Mouse (Mus musculus) heart, embryonic 15.5 days (tissue): ENCODE measurements around the gene Zfp316. TPM values are rescaled to one million over a fixed set of nuclear protein-coding genes. Genes with fewer than 3 reads are reported as not detected.

ENCODE experiments used
- ATAC-seq: fragments of 200-750 bp; cut with Nextera tagmentation; replicated peaks from 2 replicates; pipeline ENCODE4 v1.8.0; 2017; ENCODE audit warnings: low read depth, moderate TSS enrichment; ENCODE audit not compliant: insufficient number of reproducible peaks, insufficient read depth, low FRiP score
- H3K27ac ChIP-seq: fragments of 300-500 bp; sonication (generic); 2 replicates; pipeline ENCODE4 v1.5.1; 2015; ENCODE audit warnings: mild to moderate bottlenecking, inconsistent platforms
- H3K27me3 ChIP-seq: fragments of 300-500 bp; sonication (generic); 2 replicates; pipeline ENCODE4 v1.6.1; 2015; ENCODE audit warnings: inconsistent platforms
- H3K36me3 ChIP-seq: fragments of 300-500 bp; sonication (generic); 2 replicates; pipeline ENCODE4 v1.6.1; 2015; ENCODE audit warnings: mild to moderate bottlenecking, inconsistent platforms
- H3K4me1 ChIP-seq: fragments of 300-500 bp; sonication (generic); replicated peaks from 2 replicates; pipeline ENCODE4 v1.6.1; 2015; ENCODE audit warnings: inconsistent platforms
- H3K4me2 ChIP-seq: fragments of 300-500 bp; sonication (generic); 2 replicates; pipeline ENCODE4 v1.6.1; 2015; ENCODE audit warnings: inconsistent platforms, mild to moderate bottlenecking, moderate library complexity
- H3K4me3 ChIP-seq: fragments of 300-500 bp; sonication (generic); 2 replicates; pipeline ENCODE4 v1.5.1; 2015; ENCODE audit warnings: mild to moderate bottlenecking, inconsistent platforms
- H3K9ac ChIP-seq: fragments of 300-500 bp; sonication (generic); 2 replicates; pipeline ENCODE4 v1.6.1; 2015; ENCODE audit warnings: mild to moderate bottlenecking, inconsistent platforms
- H3K9me3 ChIP-seq: fragments of 300-500 bp; sonication (generic); replicated peaks from 2 replicates; pipeline ENCODE4 v1.6.1; 2016; ENCODE audit warnings: inconsistent platforms
- WGBS: fragments of 180-500 bp; shearing (Covaris S2); methylation state at CpG from one replicate; pipeline ENCODE4 v1.1.7; 2015; ENCODE audit warnings: mixed read lengths; 5-methylcytosine and 5-hydroxymethylcytosine counted together
- polyA plus RNA-seq: library from polyadenylated mRNA; unstranded; fragments of >200 nt; fragmentation: Nextera tagmentation; extraction: Ambion mirVana; gene quantifications from 2 replicates; pipeline ENCODE4 v1.2.1, GENCODE M21; 2015

The Zfp316 gene
- polyA plus RNA-seq, 1 experiment from 2014 or later: 2.2 TPM

DNA sequence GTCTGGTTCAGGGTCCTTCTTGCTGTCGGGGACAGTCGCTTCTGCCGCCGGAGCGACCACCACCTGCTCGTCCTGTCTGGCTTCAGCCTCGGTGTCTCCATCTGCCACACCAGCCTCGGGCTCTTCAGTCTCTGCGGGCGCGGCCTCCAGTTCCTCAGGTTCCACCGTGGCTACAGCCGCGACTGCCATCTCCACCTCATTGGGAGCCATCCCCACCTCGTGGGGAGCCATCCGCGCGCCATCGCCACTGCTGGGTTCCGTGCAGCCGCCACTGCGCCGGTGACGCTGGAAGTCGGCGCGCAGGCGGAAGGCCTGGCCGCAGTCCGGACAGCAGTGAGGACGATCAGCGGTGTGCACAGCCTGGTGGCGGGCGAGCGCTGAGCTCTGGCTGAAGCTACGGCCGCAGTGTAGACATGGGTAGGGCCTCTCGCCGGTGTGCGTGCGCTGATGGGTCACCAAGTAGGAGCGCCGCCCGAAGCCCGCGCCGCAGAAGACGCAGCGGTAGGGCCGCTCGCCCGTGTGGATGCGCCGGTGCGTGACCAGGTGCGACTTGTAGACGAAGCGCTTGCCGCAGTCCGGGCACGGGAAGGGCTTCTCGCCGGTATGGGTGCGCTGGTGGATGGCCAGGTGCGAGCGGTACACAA lies 15.2 kb downstream of the Zfp316 start:
- Histone ChIP-seq H3K27ac (no peak overlapping the region), H3K4me3 (peak overlapping the region; percentile 47), H3K9me3 (no peaks in the 10 kb centered on the region), H3K4me2 (peak overlapping the region; percentile 79), H3K4me1 (peaks cover 25% of the 10 kb centered on the region), H3K27me3 (peaks cover 87% of the 10 kb centered on the region), H3K9ac (no peak overlapping the region), H3K36me3 (peaks cover 11% of the 10 kb centered on the region; the same call in 1 of the 2 replicates)
- 19% methylated on average over 66 of the region's 66 CpGs for WGBS
- ATAC-seq: 0 out of 2 replicates have a peak, but pooled peaks have one; percentile 10

DNA sequence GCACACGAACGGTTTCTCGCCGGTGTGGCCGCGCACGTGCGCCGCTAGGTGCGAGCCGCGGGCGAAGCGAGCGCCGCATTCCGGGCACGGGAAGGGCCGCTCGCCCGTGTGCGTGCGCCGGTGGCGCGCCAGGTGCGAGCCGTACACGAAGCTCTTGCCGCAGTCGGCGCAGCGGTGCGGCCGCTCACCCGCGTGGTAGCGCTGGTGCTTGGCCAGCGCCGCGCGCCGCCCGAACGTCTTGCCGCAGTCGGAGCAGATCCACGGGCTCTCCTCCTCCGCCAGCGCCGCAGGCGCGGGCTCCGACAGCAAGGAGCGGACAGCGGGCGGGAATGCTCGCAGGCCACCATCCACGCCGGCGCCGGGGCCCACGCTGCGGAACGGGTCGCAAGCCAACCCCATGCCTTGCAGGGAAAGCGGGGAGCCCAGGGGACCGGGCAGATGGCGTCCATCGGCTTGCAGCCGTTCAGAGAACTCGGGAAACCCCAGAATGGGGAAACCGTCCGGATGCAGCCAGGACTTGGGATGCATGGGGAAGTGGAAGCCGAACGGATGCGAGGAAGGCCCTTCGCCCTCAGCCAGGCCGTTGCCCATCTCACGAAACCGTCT lies 15.8 kb downstream of the Zfp316 start:
- ATAC-seq: no peak
- peak overlapping the region; percentile 79 for H3K4me2 ChIP-seq
- peaks cover 11% of the 10 kb centered on the region; the same call in 1 of the 2 replicates for H3K36me3 ChIP-seq
- H3K4me1 ChIP-seq: peaks cover 25% of the 10 kb centered on the region
- peak overlapping the region; percentile 47 for H3K4me3 ChIP-seq
- peak overlapping the region; percentile 15; the same call in 1 of the 2 replicates for H3K9ac ChIP-seq
- peaks cover 86% of the 10 kb centered on the region for H3K27me3 ChIP-seq
- H3K9me3 ChIP-seq: no peaks in the 10 kb centered on the region
- H3K27ac ChIP-seq: no peak overlapping the region
- WGBS: 8% methylated on average over 74 of the region's 81 CpGs

DNA sequence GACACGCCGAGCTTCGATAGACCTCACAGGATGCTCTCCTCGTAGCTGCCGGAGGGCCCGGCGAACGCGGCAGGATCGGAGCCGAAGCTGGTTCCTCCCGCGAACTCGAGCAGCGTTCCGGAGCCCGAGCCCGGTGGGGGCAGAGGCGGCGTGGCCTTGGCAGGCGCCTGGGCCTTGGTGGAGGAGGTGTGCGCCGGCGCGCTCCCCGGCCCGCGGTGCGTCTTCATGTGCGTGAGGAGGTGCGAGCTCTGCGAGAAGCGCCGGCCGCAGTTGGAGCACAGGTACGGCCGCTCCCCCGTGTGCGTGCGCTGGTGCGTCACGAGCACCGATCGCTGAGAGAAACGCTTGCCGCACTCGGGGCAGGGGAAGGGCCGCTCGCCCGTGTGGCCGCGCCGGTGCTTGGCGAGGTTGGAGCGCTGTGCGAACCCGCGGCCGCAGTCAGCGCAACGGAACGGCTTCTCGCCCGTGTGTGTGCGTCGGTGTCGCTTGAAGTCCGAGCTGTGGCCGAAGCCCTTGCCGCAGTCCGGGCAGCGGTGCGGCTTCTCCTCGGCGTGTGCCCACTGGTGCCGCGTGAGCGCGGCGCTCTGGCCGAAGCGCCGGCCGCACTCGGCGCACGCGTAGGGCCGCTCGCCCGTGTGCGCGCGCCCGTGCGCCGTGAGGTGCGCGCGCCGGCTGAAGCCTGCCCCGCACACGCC lies 16.5 kb downstream of the Zfp316 start:
- 7% methylated on average over 103 of the region's 103 CpGs for WGBS
- ATAC-seq: no peak
- Histone ChIP-seq H3K27ac (no peak overlapping the region), H3K4me1 (peaks cover 25% of the 10 kb centered on the region), H3K9ac (peak overlapping the region; percentile 15; the same call in 1 of the 2 replicates), H3K9me3 (no peaks in the 10 kb centered on the region), H3K27me3 (peaks cover 79% of the 10 kb centered on the region), H3K36me3 (peaks cover 11% of the 10 kb centered on the region; the same call in 1 of the 2 replicates), H3K4me3 (peak overlapping the region; percentile 47), H3K4me2 (peak overlapping the region; percentile 79)

DNA sequence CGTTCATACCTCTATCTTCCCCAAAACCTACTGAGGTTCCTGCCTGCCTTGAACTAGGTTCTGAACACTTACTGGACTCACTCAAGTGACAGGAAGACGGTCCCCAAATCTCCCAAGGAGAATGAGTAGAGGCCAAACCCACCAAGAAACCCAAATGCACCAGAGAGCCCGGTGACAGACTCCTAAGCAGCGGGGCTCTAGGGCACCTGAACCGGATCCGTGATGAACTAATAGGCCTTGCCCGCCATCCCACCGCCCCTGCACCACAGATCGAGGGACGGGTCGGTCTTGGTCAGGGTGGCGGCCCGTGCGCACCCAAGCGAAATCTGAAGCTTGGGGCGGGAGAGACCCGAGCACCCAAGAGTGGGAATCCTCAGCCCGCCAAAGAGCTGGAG lies 17.0 kb downstream of the Zfp316 start:
- 32% methylated on average over 18 of the region's 18 CpGs for WGBS

DNA sequence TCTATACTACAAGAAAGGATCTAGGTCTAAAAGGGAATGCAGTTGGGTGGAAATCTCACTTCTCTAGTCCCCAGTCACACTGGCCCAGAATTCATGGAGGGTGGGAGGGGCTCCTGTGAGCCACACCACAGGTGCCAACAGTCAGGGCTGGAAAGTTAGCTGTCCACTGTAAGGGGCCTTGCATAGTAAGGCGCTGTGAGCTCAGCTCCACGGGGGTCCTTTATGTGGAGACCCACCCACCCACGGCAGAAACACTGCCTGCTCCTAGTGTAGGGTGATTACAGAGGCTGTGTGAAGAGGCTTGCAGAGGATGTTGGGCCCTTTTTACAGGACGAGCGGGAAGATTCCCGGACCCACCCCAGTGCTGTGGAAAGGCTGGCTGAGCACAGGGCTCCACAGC lies 17.8 kb downstream of the Zfp316 start:
- H3K4me3 ChIP-seq: no peak overlapping the region
- peaks cover 20% of the 10 kb centered on the region for H3K36me3 ChIP-seq
- no peak for ATAC-seq
- H3K4me1 ChIP-seq: peaks cover 25% of the 10 kb centered on the region
- 60% methylated on average over 6 of the region's 6 CpGs for WGBS
- no peak overlapping the region for H3K27ac ChIP-seq
- no peak overlapping the region for H3K4me2 ChIP-seq
- H3K9ac ChIP-seq: no peak overlapping the region
- H3K9me3 ChIP-seq: no peaks in the 10 kb centered on the region
- H3K27me3 ChIP-seq: peaks cover 67% of the 10 kb centered on the region

More for the DNA sequence above, 17.0 kb downstream of the Zfp316 start:
- H3K9ac ChIP-seq: no peak overlapping the region
- H3K4me3 ChIP-seq: peak overlapping the region; percentile 47
- H3K4me2 ChIP-seq: peak overlapping the region; percentile 79; the same call in 1 of the 2 replicates
- no peak for ATAC-seq
- H3K27ac ChIP-seq: no peak overlapping the region
- H3K4me1 ChIP-seq: peaks cover 25% of the 10 kb centered on the region
- H3K36me3 ChIP-seq: peaks cover 14% of the 10 kb centered on the region; the same call in 1 of the 2 replicates
- no peaks in the 10 kb centered on the region for H3K9me3 ChIP-seq
- peaks cover 74% of the 10 kb centered on the region for H3K27me3 ChIP-seq

DNA sequence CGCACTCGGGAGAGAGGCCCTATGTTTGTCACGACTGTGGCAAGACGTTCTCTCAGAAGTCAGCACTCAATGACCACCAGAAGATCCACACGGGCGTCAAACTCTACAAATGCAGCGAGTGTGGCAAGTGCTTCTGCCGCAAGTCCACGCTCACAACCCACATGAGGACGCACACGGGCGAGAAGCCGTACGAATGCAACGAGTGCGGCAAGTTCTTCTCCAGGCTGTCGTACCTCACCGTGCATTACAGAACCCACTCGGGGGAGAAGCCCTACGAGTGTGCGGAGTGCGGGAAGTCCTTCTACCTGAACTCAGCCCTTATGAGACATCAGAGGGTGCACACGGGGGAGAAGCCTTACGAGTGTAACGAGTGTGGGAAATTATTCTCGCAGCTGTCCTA lies 24.9 kb downstream of the Zfp316 start:
- ATAC-seq: no peak
- Histone ChIP-seq H3K4me2 (no peak overlapping the region), H3K4me1 (no peaks in the 10 kb centered on the region), H3K27me3 (no peaks in the 10 kb centered on the region), H3K4me3 (no peak overlapping the region), H3K9me3 (no peaks in the 10 kb centered on the region), H3K27ac (no peak overlapping the region), H3K9ac (no peak overlapping the region), H3K36me3 (peaks cover 79% of the 10 kb centered on the region)
- WGBS: 94% methylated on average over 26 of the region's 26 CpGs

DNA sequence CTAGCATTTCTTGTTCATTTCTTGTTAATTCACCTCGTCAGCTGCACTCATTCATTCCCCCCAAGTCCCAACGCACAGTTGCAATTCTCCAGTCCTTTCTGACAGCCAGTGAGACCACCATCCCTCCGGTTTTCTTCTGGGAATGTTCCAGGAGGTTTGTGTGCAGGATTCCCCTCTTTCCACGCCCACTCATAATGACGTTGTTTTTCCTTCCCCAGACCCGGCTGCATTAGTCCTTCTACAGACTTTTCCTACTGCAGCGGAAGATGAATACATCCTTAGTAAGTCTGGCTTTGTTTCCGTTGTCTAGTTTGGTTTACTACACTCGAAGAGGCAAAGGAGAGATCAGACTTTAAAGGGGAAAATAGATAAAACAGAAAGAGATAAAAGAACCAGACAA lies 33.8 kb downstream of the Zfp316 start:
- H3K4me3 ChIP-seq: peak overlapping the region; percentile 89
- no peak for ATAC-seq

DNA sequence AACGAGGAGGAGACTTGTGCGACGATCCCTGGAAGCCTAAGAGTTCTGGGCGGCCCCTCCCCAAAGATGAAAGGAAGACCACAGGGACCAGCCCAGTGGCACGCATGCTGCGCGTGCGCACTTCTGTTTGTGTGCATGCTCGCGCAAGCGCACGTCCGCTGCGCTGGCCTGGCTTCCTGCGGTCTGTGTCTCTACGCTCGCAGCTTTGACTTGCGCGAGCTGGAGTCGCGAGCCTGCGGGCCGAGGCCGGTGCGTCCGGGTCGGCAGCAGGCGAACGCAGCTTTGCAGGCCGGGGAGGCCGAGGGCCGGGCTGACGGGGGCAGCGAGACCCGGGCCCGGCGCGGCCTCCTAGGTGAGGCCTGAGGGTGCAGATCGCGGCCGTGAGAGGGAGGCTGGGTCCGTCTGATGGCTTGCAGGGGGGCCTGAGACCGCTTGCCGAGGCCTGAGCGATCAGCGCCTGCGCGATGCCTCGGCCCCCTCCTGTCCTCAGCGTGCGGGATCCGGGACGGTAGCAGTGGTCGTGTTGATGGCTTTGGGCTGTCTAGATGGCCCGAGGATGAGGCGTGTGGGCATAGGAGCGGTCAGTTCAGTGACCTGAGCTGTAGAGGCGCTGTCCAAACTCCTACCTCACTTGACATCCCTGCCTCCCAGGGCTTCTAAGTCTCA lies 34.7 kb downstream of the Zfp316 start, which contains the start of gene Zfp12:
Gene Zfp12 (plus strand): TSS at position 136 of the 666 bp plus-strand sequence.
- Histone ChIP-seq H3K9me3 (no peaks in the 10 kb centered on the region), H3K4me3 (peak within 1 kb of the TSS; percentile 89), H3K36me3 (peaks cover 6% of the 10 kb centered on the region), H3K4me1 (peaks cover 15% of the 10 kb centered on the region), H3K9ac (peak within 1 kb of the TSS; percentile 94), H3K4me2 (peak within 1 kb of the TSS; percentile 74), H3K27me3 (no peaks in the 10 kb centered on the region), H3K27ac (peak within 1 kb of the TSS; percentile 98)
- WGBS: under 1% methylated on average over 58 of the region's 58 CpGs
- peak; percentile 96 for ATAC-seq

More for the DNA sequence above, 33.8 kb downstream of the Zfp316 start:
- Histone ChIP-seq H3K4me1 (peaks cover 15% of the 10 kb centered on the region), H3K4me2 (peak overlapping the region; percentile 74), H3K27me3 (no peaks in the 10 kb centered on the region), H3K36me3 (peaks cover 15% of the 10 kb centered on the region), H3K27ac (0 out of 2 replicates have a peak overlapping the region, but pooled peaks have one; percentile 98), H3K9me3 (no peaks in the 10 kb centered on the region), H3K9ac (peak overlapping the region; percentile 94)
- 40% methylated on average over 9 of the region's 9 CpGs for WGBS

DNA sequence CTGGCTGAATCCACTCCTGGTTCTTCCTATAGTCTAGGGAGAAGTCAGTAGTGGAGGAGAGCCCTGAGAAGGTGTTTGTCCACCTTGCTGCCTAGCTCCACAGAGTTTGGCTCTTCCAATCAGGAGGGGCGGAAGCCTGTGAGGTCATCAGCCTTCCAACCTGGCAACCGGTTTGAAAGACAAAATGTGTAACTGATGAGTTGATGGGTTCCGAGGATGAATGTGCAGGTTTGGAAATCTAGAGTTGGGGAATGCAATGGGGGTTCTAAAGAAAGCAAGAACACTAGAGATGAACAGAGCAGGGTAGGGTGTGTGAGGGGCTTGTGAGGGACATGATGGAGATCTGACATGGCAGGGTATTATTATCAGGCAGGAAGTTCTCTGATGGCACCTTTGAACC lies 43.0 kb downstream of the Zfp316 start, which contains the start of gene Spdye4a:
Gene Spdye4a (minus strand): TSS at position 101 of the 400 bp plus-strand sequence.
- H3K4me2 ChIP-seq: no peak within 1 kb of the TSS
- no peaks in the 10 kb centered on the region for H3K36me3 ChIP-seq
- no peak within 1 kb of the TSS for H3K27ac ChIP-seq
- H3K4me1 ChIP-seq: no peaks in the 10 kb centered on the region
- no peaks in the 10 kb centered on the region for H3K27me3 ChIP-seq
- H3K9ac ChIP-seq: no peak within 1 kb of the TSS
- WGBS: 78% methylated on average over 3 of the region's 3 CpGs
- no peak for ATAC-seq
- no peak within 1 kb of the TSS for H3K4me3 ChIP-seq
- no peaks in the 10 kb centered on the region for H3K9me3 ChIP-seq

DNA sequence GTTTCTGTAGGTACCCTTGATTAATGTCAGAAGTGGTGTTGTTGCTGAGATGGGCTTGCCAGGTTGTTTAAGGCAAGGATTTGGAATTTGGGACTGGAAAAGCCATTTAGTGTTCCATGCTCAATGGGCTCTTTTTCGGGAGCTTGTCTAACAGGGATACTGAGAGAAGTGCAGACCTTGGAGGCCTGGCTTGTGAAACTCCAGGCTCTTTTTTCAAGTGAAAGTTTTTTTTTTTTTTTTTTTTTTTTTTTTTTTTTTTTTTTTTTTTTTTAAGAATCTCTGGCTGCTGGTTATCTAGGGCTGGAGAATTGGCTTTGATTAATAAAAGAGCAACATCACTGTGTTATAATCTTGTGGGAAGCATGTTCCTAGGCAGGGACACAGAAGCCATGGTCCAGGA lies 47.5 kb downstream of the Zfp316 start:
- ATAC-seq: no peak
- Histone ChIP-seq H3K27ac (no peak overlapping the region), H3K4me1 (no peaks in the 10 kb centered on the region), H3K27me3 (no peaks in the 10 kb centered on the region), H3K4me2 (no peak overlapping the region), H3K9ac (no peak overlapping the region), H3K9me3 (no peaks in the 10 kb centered on the region), H3K36me3 (no peaks in the 10 kb centered on the region), H3K4me3 (no peak overlapping the region)
- 70% methylated on average over 1 of the region's 1 CpGs for WGBS

DNA sequence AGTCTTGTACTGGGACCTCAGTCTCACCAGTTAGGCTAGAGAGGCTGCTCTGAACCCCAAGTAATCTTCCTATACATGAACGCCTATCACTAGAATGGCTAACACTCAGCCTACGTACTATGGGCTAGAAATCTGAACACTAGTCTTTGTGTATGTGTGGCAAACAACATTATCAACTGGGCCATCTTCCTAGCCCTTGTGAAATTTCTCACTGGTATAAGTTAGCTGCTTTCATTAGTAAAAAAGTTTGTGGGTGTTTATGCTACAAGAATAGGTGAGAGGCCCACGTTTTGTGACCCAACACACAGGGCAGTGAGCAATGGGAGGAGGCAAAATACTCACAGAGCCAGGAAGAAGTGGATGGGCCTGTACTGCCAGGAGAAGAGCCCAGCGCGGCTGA lies 48.8 kb downstream of the Zfp316 start:
- 71% methylated on average over 5 of the region's 5 CpGs for WGBS
- ATAC-seq: no peak
- Histone ChIP-seq H3K9ac (no peak overlapping the region), H3K27ac (no peak overlapping the region), H3K9me3 (no peaks in the 10 kb centered on the region), H3K36me3 (no peaks in the 10 kb centered on the region), H3K4me2 (no peak overlapping the region), H3K4me3 (no peak overlapping the region), H3K27me3 (no peaks in the 10 kb centered on the region), H3K4me1 (no peaks in the 10 kb centered on the region)
